Mouse (Mus musculus) hindbrain, embryonic 16.5 days (tissue): ENCODE measurements at regions not wholly inside any gene's neighbourhood (a gene's known extent, or its start where the extent isn't known, plus 50 kb on each side); places are given as distances from the start of the nearest gene placed in this dataset.

Experiments
- ATAC-seq: fragments of 200-750 bp; cut with Nextera tagmentation; 2 replicates; pipeline ENCODE4 v1.8.0; 2017; ENCODE audit warnings: moderate TSS enrichment, moderate library complexity
- H3K27ac ChIP-seq: fragments of 300-500 bp; sonication (generic); 2 replicates; pipeline ENCODE4 v1.5.1; 2014; ENCODE audit warnings: low read depth, mild to moderate bottlenecking, control low read depth, low read length, moderate library complexity
- H3K27me3 ChIP-seq: fragments of 300-500 bp; sonication (generic); replicated peaks from 2 replicates; pipeline ENCODE4 v1.6.1; 2014; ENCODE audit warnings: low read length; ENCODE audit not compliant: control insufficient read depth, insufficient read depth
- H3K36me3 ChIP-seq: fragments of 300-500 bp; sonication (generic); 2 replicates; pipeline ENCODE4 v1.6.1; 2014; ENCODE audit warnings: mild to moderate bottlenecking, low read length, moderate library complexity, mixed read lengths; ENCODE audit not compliant: control insufficient read depth, insufficient read depth
- H3K4me1 ChIP-seq: fragments of 300-500 bp; sonication (generic); 2 replicates; pipeline ENCODE4 v1.6.1; 2014; ENCODE audit warnings: low read depth, low read length; ENCODE audit not compliant: control insufficient read depth, insufficient read depth
- H3K4me2 ChIP-seq: fragments of 300-500 bp; sonication (generic); 2 replicates; pipeline ENCODE4 v1.6.1; 2014; ENCODE audit warnings: mild to moderate bottlenecking, low read length, control low read depth, moderate library complexity
- H3K4me3 ChIP-seq: fragments of 300-500 bp; sonication (generic); 2 replicates; pipeline ENCODE4 v1.5.1; 2014; ENCODE audit warnings: mild to moderate bottlenecking, low read length, control low read depth, moderate library complexity
- H3K9ac ChIP-seq: fragments of 300-500 bp; sonication (generic); 2 replicates; pipeline ENCODE4 v1.6.1; 2014; ENCODE audit warnings: low read depth, mild to moderate bottlenecking, control low read depth, low read length, moderate library complexity
- H3K9me3 ChIP-seq: fragments of 300-500 bp; sonication (generic); 2 replicates; pipeline ENCODE4 v1.6.1; 2014; ENCODE audit warnings: mild to moderate bottlenecking, low read length, moderate library complexity; ENCODE audit not compliant: control insufficient read depth
- WGBS: fragments of 180-500 bp; shearing (Covaris S2); extraction: QIAGEN DNeasy Blood & Tissue Kit; methylation state at CpG from one replicate; pipeline ENCODE4 v1.1.7; 2014; 5-methylcytosine and 5-hydroxymethylcytosine counted together

- 57% methylated on average over 7 of the region's 7 CpGs for WGBS
- ATAC-seq = no peak
- no peak overlapping the region for H3K4me2 ChIP-seq
- no peak overlapping the region for H3K9ac ChIP-seq
- H3K27ac ChIP-seq = no peak overlapping the region
- peaks cover 4% of the 10 kb centered on the region; the same call in 1 of the 2 replicates for H3K4me1 ChIP-seq
- no peak overlapping the region for H3K4me3 ChIP-seq
- H3K9me3 ChIP-seq = no peaks in the 10 kb centered on the region
- H3K36me3 ChIP-seq = no peaks in the 10 kb centered on the region
- no peaks in the 10 kb centered on the region for H3K27me3 ChIP-seq
These were observed 115.8 kb upstream of the Dhrs4 start for GRCm38 (mm10) chr14:55362757-55363156.

- Histone ChIP-seq H3K27me3 (no peaks in the 10 kb centered on the region), H3K27ac (no peak overlapping the region), H3K9me3 (no peaks in the 10 kb centered on the region), H3K4me1 (no peaks in the 10 kb centered on the region), H3K4me3 (no peak overlapping the region), H3K36me3 (no peaks in the 10 kb centered on the region), H3K9ac (no peak overlapping the region), H3K4me2 (no peak overlapping the region)
- ATAC-seq = no peak
- WGBS = 93% methylated on average over 5 of the region's 5 CpGs
These were observed 108.2 kb upstream of the Dhrs4 start for GRCm38 (mm10) chr14:55370384-55370783.

GRCm38 (mm10) chr14:55372960-55373359 lies 105.6 kb upstream of the Dhrs4 start:
- Histone ChIP-seq H3K9ac (no peak overlapping the region), H3K36me3 (no peaks in the 10 kb centered on the region), H3K27me3 (no peaks in the 10 kb centered on the region), H3K4me1 (no peaks in the 10 kb centered on the region), H3K9me3 (no peaks in the 10 kb centered on the region), H3K4me3 (no peak overlapping the region), H3K27ac (no peak overlapping the region), H3K4me2 (no peak overlapping the region)
- WGBS = 89% methylated on average over 5 of the region's 5 CpGs
- no peak for ATAC-seq

- Histone ChIP-seq H3K27ac (peak overlapping the region; percentile 29; the same call in 1 of the 2 replicates), H3K4me2 (0 out of 2 replicates have a peak overlapping the region, but pooled peaks have one; percentile 10), H3K27me3 (no peaks in the 10 kb centered on the region), H3K36me3 (no peaks in the 10 kb centered on the region), H3K4me3 (no peak overlapping the region), H3K9me3 (no peaks in the 10 kb centered on the region), H3K9ac (no peak overlapping the region; the same call in 1 of the 2 replicates), H3K4me1 (no peaks in the 10 kb centered on the region)
- peak; percentile 73 for ATAC-seq
- WGBS = 58% methylated on average over 6 of the region's 6 CpGs
These were observed 91.8 kb upstream of the Dhrs4 start for GRCm38 (mm10) chr14:55386773-55387172.

- Histone ChIP-seq H3K4me2 (no peak overlapping the region), H3K36me3 (no peaks in the 10 kb centered on the region), H3K27ac (no peak overlapping the region), H3K9ac (no peak overlapping the region), H3K9me3 (no peaks in the 10 kb centered on the region), H3K4me1 (no peaks in the 10 kb centered on the region), H3K4me3 (no peak overlapping the region), H3K27me3 (no peaks in the 10 kb centered on the region)
- ATAC-seq = no peak
- 65% methylated on average over 6 of the region's 6 CpGs for WGBS
These were observed 91.2 kb upstream of the Dhrs4 start for GRCm38 (mm10) chr14:55387378-55387777.

GRCm38 (mm10) chr14:55392390-55392789 lies 86.2 kb upstream of the Dhrs4 start:
- Histone ChIP-seq H3K9me3 (no peaks in the 10 kb centered on the region), H3K27me3 (no peaks in the 10 kb centered on the region), H3K9ac (no peak overlapping the region), H3K4me2 (no peak overlapping the region), H3K4me3 (no peak overlapping the region), H3K36me3 (no peaks in the 10 kb centered on the region), H3K4me1 (no peaks in the 10 kb centered on the region), H3K27ac (no peak overlapping the region)
- no peak for ATAC-seq
- WGBS = 85% methylated on average over 6 of the region's 6 CpGs

GRCm38 (mm10) chr14:55406146-55406545 lies 72.4 kb upstream of the Dhrs4 start:
- H3K4me3 ChIP-seq = no peak overlapping the region
- H3K36me3 ChIP-seq = no peaks in the 10 kb centered on the region
- 67% methylated on average over 2 of the region's 2 CpGs for WGBS
- no peak for ATAC-seq
- no peaks in the 10 kb centered on the region for H3K4me1 ChIP-seq
- no peaks in the 10 kb centered on the region for H3K27me3 ChIP-seq
- H3K9ac ChIP-seq = no peak overlapping the region
- H3K4me2 ChIP-seq = no peak overlapping the region
- H3K27ac ChIP-seq = no peak overlapping the region
- no peaks in the 10 kb centered on the region for H3K9me3 ChIP-seq
